Mouse (Mus musculus) CD4-positive, CD25-positive, alpha-beta regulatory T cell, adult 2 months (primary cell): ENCODE measurements around the gene Flii.

ENCODE experiments used
- DNase-seq: peaks from one replicate; pipeline ENCODE4 v3.0.0-alpha.2; 2012; ENCODE audit warnings: low read depth, low spot score

Flii gene

DNA sequence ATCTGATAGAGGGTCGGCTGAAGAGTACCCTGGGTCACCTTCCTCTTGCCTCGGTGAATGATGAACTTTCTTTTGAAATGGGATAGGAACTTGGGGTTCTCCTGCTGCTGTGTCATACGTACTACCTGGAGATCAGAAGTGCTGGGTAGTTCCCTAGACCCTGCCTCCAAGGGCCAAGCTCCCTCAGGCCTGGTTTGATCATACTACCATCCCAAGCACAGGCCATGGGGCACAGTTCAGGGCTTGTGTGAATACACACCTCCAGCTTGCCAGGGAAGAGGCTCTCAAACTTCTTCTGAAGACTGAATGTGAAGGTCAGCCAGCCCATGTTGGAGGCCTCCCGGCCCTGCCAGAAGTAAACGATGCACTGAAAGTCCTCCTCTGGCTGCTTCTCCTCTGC lies 11.2 kb downstream of the Flii start:
- DNase-seq = no peak

DNA sequence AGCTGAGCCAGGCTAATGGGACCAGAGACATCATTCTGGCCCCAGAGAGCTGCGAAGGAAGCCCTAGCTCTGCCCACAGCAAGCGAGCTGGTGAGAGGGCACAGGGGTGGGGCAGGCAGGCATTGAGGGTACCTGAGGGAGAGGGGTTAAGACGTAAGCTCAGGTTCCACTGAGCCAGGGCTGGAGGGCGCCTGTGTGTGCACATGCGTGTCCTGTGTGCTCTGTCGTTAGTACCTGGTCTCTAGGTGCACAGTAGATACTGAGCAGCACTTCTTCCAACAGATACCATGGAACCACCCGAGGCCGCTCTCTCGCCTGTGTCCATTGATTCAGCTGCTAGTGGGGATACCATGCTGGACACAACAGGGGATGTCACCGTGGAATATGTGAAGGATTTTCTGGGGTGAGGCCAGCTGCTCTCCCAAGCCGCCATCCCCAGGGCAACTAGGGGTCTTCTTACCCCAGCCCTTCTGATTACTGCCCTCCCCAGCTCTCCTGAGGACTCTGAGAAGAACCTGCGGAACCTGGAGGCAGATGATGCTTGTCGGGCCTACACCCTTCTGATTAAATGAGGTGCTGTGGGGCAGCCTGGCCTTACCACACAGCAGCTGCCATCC lies 14.3 kb downstream of the Flii start:
- no peak for DNase-seq

DNA sequence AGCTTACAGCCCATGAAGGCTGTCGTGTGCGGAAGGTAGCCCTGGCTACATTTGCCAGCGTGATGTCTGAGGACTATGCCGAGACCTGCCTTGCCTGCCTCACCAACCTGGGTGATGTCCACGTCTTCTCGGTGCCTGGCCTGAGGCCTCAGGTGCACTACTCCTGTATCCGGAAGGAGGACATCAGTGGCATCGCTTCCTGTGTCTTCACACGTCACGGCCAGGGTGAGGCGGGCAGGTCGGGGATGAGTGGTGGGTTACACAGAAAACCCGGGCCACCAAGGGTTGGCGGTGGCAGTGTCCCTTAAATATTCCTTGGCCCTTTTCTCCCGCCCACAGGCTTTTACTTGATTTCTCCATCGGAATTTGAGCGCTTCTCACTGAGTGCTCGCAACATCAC lies 15.0 kb downstream of the Flii start:
- no peak for DNase-seq

DNA sequence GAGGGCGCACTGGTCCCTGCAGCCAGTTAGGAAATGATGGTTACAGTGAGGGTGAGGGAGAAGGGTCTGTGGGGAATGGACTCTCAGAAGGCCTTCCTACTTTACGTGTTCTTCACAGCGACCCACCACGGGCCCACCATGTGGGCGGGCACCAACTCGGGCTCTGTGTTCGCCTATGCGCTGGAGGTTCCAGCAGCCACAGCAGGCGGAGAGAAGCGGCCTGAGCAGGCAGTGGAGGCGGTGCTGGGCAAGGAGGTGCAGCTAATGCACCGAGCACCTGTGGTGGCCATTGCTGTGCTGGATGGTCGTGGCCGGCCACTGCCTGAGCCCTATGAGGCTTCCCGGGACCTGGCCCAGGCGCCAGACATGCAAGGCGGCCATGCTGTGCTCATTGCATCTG lies 15.8 kb downstream of the Flii start:
- no peak for DNase-seq

DNA sequence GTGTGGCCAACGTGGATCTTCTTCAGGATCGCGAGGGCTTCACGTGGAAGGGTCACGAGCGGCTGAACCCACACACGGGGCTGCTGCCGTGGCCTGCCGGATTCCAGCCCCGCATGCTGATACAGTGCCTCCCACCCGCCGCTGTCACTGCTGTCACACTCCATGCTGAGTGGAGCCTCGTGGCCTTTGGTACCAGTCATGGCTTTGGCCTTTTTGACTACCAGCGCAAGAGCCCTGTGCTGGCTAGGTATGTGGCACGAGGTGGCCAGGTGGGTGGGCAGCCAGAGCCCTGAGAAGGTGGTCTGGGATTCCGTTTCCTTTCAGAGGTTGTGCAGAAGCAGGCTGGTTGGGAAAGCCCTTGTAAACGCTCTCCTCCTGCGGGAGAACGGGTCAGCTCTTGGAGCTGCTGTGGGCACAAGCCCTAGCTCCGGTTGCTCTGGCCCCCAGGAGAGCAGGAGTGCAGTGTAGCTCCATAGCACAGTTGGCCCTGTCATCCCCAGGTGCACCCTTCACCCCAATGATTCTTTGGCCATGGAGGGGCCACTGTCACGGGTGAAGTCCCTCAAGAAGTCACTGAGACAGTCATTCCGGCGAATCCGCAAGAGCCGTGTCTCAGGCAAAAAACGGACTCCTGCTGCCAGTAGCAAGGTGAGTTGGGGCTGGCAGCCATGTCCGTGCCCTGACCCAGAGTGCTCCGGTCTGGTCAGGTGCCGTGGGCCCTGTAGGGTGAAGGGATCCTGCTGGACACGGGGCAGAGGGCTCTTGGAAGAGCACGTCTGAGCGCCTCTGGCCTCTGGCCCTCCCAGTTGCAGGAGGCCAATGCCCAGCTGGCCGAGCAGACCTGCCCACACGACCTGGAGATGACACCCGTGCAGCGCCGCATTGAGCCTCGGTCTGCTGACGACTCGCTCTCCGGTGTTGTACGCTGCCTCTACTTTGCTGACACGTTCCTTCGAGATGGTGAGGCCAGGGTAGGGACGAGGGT lies 17.3 kb downstream of the Flii start:
- no peak for DNase-seq

DNA sequence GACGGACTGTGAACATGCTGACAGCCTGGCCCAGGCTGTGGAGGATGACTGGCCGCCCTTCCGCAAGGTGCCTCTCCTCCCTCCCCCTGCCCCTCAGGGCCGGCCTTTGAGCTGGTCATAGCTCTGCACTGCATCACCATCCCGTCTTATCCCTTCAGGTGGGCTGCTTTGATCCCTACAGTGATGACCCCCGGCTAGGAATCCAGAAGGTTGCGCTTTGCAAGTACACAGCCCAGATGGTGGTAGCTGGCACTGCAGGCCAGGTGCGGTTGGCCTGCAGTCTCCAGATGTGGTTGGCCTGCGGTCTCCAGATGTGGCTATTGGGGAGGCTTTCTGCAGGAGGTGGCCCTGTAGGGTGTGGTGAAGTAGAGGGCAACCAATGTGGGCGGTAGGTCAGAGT lies 18.4 kb downstream of the Flii start:
- no peak for DNase-seq

DNA sequence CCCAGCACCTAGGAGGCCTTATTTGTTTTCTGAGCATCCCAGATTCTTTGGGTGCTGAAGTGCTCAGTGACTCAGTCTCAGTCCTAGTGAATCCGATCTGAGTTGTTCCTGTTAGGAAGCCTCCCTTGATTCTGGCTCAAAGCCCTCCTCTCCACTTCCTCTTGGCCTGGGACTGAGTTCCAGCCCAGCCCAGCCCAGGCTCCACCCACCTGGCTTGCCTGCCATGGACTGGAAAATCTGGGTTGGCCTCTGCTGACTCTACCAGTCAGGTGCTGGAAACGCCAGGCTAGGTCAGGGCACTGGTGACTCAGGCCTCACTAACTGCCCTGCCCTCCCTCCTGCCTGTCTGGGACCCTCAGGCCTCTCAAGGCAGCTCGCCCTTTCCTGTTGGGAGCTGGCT lies 19.4 kb downstream of the Flii start:
- DNase-seq = no peak

DNA sequence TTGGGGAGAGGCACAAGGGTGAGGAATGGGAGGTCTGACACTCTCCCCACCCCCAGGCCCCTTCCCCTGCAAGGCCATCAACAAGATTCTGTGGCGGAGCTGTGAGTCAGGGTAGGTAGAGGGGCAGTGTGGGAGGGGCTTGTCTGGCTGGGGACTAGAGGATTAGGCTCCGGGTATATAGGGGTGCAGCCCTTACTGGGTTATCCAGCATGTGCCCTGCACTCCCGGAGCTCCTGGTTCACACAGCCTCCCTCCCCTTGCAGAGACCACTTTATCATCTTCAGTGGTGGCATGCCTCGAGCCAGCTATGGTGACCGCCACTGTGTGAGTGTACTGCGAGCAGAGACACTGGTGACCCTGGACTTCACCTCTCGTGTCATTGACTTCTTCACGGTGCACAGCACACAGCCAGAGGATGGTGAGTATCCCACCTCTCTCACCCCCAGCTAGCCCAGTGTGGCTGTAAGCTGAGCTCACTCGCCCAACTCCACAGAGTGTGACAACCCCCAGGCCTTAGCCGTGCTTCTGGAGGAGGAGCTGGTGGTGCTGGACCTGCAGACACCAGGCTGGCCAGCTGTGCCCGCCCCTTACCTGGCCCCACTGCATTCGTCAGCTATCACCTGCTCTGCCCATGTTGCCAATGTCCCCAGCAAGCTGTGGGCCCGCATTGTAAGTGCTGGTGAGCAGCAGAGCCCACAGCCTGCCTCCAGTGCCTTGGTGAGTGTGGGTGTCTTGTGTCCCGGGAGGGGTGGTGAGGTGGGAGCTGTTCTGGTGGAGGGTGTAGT lies 20.2 kb downstream of the Flii start:
- DNase-seq = no peak

DNA sequence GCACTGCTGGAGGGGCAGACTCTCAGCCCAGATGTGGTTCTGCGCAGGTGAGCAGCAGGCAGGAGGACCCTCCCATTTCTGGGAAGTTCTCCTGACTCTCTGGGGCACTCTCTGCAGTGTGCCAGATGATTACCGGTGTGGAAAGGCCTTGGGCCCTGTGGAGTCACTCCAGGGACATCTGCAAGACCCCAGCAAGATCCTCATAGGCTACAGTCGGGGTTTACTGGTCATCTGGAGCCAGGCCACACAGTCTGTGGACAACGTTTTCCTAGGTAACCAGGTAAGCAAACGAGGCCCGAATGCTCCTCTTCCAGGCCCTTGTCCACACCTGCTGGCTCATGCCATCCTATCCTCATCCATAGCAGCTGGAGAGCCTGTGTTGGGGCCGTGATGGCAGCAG lies 21.0 kb downstream of the Flii start:
- no peak for DNase-seq

DNA sequence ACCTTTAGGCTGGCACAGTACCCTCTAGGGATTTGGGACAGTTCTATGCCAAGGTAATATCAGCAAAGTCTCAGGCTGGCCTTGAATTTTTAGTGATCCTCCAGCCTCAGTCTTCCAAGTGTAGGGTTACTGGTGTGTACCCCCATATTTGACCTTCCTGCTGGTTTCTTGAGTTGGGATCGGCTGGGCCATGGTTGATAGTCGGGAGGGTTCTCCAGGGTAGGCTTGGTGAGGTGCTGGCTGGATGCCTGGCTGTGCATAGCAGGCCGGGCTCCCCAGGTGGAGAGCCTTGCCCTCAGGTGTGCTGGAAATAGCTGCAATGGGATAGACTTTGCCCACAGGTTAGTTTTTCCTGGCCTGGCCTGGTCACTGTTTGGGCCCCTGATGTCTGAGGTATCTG lies 21.8 kb downstream of the Flii start:
- DNase-seq = no peak

DNA sequence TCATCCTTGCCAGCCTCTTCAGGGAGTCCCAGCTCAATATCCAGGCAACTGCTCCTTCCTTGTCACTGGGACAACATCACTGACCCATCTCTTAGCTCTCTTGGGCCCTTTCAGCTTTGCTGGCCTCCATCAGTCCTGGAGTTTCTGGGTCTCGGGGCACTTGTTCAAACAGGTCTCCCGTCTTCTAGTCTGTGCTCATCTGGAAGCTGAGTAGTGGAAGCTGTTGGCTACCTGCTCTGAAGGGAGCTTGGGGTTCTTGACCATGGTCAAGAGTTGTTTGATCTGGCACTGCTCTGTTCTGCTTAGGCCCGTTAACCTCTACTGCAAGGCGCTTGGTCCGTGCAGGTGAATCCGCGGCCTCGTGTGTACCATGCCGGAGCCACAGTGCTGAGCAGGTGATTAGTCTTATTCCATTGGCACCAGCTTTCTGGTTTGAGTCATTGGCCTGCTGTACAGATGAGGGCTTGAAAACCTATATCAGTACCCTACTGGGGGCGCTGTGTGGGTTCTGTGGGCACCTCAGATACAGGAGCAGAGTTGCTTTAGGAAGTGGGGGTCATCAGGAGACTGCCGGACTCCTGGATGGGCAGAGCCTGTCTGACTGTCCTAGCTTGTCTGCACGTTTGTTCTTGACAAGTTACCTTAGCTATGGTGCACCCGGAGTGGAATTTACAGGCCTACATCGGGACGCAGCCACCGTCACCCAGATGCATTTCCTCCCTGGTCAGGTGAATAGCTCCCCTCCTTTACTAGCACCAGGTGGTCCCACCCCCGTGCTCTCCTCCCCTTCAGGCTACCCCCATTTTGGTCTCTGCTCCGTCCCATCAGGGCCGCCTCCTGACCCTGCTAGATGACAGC lies 22.8 kb downstream of the Flii start:
- no peak for DNase-seq

DNA sequence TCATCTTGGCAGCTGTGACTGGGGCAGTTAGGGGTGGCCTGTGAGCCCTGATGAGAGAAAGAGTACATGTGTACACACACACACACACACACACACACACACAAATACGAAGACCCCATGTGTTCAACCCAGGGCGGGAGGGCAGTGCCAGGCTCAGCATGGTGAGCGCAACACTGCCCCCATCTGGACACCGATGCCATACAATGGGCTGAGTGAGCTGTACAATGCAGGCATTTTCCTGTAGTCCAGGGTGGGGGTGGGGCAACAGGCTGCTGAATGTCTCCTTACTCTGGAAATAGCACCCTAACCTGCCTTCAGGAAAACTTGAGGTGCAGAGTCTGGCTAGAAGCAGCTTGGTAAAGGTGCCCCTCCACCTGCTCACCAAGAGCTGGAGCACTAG lies 23.9 kb downstream of the Flii start:
- peak; percentile 84 for DNase-seq

DNA sequence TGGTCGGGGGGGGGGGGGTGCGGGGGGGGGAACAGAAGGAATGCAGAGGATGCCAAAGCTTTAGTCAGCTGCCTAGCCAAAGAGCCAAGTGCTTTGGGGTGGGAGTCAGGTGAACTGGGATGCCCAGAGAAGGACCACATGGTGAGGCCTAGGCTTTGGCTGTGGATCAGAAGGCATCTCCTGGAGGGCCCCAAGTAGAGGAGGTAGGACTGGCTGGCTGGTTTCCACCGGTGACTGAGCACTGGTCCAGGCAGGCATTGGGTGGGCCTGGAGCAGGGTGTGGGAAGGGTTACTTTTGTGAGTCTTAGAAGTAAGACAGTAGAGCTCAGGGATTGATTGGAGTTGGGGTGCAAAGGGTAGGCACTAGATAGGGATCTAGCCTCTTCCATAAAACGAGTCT lies 25.5 kb downstream of the Flii start:
- no peak for DNase-seq

DNA sequence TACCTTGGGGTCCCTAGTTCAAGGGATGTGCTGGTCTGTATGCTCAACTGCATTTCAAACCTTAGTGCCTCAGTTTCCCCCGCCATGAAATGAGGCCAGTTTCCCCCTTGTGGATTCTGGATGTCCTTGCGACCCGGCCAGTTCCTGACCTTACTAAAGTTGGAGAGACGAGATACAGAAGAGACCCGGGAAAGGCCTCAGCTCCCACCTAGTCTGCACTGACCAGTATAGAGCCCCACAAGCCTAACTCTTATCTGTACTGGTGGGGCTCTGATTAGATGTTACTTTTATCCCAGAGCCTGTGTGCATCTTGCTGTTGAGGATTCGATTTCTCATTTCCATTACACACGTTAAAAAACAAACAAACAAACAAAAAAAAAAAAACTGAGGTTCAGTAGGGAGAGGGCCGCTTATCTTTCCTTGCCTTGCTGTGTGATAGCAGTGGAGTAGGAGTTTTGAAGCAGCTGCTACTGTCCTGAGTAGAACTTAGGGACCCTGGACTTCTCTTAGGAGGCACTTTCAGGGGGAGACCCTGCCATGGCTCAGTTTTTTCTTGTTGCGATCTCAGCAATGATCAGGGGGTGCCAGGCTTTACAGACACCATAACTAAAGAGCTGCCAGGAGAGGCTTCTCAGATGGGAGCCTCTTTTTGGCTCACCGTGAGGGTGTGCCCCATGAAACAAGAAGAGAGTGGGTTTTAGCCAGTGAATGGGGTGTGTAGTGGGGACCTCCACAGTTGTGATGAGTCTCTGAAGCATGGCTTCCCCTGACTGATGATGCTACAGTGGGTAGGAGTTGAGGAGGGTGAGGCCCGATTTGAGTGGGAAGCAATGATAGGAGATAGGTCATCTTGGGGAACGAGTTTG lies 26.5 kb downstream of the Flii start:
- DNase-seq = no peak

DNA sequence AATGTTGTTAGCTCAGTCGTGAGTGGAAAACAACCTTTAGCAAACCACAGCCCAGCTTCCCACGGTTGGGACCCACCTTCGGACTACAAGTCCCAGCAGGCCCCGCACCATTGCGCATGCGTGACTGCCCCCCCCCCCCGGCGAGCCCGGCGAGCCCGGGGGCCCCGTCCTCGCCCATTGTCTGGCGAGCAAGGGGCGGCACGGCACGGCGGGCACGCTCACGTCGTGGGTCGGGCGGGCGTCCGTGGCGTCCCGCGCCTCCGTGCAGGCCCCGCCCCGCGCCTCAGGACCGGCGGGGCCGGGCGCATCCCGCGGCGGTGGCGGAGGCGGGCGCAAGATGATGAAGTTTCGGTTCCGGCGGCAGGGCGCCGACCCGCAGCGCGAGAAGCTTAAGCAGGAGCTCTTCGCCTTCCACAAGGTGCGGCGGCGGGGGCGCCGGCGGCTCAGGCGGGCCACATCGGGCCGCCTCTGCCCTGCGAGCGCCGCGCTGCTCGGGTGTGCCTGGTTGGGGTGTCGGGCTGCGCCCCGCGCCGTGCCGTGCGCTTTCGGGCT lies 27.5 kb downstream of the Flii start, which contains the start of gene Llgl1:
Gene Llgl1 (plus strand): TSS at position 200 of the 552 bp plus-strand sequence.
- peak; percentile 93 for DNase-seq

DNA sequence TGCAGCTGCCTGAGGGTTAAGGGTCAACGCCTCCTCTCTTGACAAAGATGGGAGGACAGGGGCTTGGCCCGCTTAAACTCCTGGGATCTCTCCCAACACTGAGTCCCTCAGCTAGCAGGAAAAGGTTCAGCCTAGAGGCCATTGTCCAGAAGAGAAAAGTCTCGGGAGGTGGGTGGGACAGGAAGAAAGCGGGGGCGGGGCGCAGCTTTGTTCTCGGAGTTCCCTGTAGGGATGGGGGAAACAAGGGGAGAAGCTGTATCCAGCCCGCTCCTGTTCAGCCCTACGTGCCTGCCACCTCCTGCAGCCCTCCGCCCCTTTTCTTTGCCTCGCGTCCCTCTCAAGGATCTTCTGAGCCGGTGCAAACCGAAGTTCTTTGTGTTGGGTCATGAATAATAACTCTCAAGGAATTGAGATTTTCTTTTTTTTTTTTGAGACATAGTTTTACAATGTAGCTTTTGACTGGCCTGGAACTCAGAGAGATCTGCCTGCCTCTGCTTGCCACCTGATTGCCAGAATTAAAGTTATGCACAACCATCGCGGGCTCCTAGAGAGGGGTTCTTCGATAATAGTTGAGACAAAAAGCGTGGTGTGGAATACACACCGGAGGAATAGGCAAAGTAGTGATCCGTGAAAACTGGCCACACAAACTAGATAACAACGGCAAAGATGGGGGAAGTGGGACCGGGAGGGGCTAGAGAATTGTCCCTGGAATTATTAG lies 28.1 kb downstream of the Flii start:
- peak; percentile 28 for DNase-seq

DNA sequence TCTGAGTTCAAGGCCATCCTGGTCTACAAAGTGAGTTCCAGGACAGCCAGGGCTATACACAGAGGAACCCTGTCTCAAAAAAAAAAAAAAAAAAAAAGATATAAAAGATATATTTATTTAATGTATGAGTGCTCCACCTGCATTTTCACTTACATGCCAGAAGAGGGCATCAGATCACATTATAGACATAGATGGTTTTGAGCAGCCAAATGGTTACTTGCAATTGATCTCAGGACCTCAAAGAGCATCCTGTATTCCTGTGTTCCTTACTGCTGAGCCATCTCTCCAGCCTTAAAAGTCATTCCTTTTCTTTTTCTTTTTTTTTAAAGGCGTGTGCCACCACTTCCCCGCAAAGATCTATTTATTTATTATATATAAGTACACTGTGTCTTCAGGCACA lies 29.5 kb downstream of the Flii start:
- peak; percentile 67 for DNase-seq

DNA sequence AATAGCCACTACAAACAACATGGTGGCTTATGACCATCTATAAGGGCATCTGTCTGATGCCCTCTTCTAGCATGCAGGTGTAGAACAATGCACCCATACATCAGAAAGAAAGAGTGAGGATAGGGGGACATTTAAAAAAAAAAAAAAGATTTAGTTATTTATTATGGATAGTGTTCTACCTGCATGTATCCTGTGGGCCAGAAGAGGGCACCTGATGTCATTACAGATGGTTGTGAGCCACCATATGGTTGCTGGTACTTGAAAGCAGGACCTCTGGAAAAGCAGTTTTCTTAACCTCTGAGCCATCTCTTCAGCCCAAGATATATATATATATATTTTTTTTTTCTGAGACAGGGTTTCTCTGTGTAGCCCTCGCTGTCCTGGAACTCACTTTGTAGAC lies 30.9 kb downstream of the Flii start:
- peak; percentile 46 for DNase-seq
